Mouse (Mus musculus): ENCODE measurements around the gene Gm10097. TPM values are rescaled to one million over a fixed set of nuclear protein-coding genes. Genes with fewer than 3 reads are reported as not detected.

Gm10097 gene
- total and polyA plus RNA-seq, 3 experiments: not detected

DNA sequence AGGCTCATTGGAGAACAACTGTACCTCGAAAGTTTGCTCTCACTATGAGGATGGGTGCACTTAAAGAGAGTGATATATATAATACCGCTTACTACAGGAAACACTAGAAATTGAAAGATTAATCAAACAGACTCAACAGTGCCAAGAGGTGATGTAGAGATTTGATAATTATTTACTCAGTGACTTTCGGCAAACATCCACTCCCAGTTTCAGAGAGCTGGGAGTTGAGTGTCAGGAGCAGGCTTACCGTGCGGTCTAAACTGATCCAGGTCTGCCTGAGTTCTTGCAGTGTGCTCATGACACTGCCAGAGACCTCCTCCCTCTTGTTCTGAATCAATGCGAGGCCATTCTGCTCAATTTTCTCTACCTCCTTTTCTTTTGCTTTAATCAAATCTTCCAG, 47.7 kb downstream of the Gm10097 start:
- Histone ChIP-seq H3K36me3 (ENCODE audit: control insufficient read depth in 1 of 2, insufficient read depth in 2 of 2, low read length in 2 of 2) (no peaks in the 10 kb centered on the region; a peak in 2 of 4 replicates), H3K4me1 (ENCODE audit: control insufficient read depth in 1 of 2, insufficient read depth in 2 of 2, low read length in 2 of 2) (no peaks in the 10 kb centered on the region), H3K27me3 (ENCODE audit: control insufficient read depth in 1 of 2, insufficient read depth in 2 of 2, low read length in 2 of 2) (no peaks in the 10 kb centered on the region), H3K9me3 (replicated peaks; ENCODE audit: insufficient read depth, low read length) (no peaks in the 10 kb centered on the region), H3K79me2 (ENCODE audit: control insufficient read depth, insufficient read depth, low read length, poor library complexity) (no peaks in the 10 kb centered on the region), H3K9ac (ENCODE audit: control insufficient read depth, low read depth, low read length, poor library complexity, severe bottlenecking) (no peak overlapping the region), H3K27ac (ENCODE audit: control insufficient read depth, low read depth, low read length) (no peak overlapping the region), H3K4me3 (ENCODE audit: control insufficient read depth in 1 of 2, insufficient read depth in 1 of 2, low read depth in 2 of 2, low read length in 2 of 2) (no peak overlapping the region)
- DNase-seq (ENCODE audit: low read depth, low spot score): no peak
- TF ChIP-seq SMC3 (IDR thresholded peaks at IDR 0.05; ENCODE audit: low read depth, low read length): no peak
- no peak for TF ChIP-seq NRF1 (IDR thresholded peaks at IDR 0.05; ENCODE audit: insufficient read depth, low read depth, low read length, poor library complexity, severe bottlenecking)
- no peak for TF ChIP-seq RCOR1 (IDR thresholded peaks at IDR 0.05; ENCODE audit: low read depth, low read length)
- no peak for TF ChIP-seq RAD21 (IDR thresholded peaks at IDR 0.05; ENCODE audit: low read depth, low read length)
- TF ChIP-seq HCFC1 (IDR thresholded peaks at IDR 0.05; ENCODE audit: low read depth, low read length): no peak
- no peak for TF ChIP-seq GABPA (IDR thresholded peaks at IDR 0.05; ENCODE audit: low read depth, low read length)
- TF ChIP-seq CHD2 (IDR thresholded peaks at IDR 0.05; ENCODE audit: low read length): no peak
- TF ChIP-seq ZNF384 (IDR thresholded peaks at IDR 0.05; ENCODE audit: low read depth, low read length): no peak
- no peak for TF ChIP-seq SIN3A (IDR thresholded peaks at IDR 0.05; ENCODE audit: low read length)
